Mouse (Mus musculus): ENCODE results near the gene Uhrf2. TPM values are rescaled to one million over a fixed set of nuclear protein-coding genes. Genes with fewer than 3 reads are reported as not detected.
A peak's percentile ranks its signal among the peaks of the same experiment; 100 is the strongest.

Gene Uhrf2
- polyA plus RNA-seq, 1 experiment: 24.9 TPM

DNA sequence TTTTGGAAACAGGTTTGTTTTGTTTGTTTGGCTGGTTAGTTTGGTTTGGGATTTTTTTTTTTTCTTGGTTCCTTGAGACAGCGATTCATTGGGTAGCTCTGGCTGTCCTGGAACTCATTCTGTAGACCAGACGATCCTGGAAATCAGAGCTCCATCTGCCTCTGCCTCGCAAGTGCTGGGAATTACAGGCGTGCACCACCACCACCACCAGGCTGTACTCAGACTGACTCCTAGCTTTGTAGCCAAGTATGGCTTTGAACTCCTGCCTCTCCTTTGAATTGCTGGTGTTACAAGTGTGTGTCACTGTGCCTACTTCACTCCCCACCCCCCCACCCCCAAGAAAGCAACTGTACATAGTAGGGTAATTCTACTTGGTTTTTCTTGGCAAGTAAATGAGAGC lies 86.9 kb downstream of the Uhrf2 start:
- WGBS: 60% methylated on average over 4 of the region's 4 CpGs
- no peak for DNase-seq (ENCODE audit: low read depth, low spot score)

DNA sequence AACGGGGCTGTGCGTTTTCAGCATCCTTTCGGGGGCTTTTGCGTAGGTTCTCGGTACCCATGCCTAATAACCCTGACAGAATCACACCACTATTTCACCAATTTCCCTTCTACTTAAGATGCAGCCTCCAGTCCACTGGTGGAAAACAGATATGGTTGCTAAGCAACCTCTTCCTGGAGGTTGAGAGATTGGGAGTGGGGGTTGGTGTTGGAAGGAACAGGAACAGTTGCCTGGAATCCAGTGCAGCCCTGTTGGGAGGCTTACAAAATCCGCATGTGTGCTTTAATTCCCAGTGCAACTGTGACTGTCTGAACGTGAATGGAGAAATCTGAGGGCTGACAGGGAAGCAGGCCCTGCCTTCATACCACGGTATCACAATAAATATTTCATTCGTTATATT lies 87.5 kb downstream of the Uhrf2 start:
- 88% methylated on average over 9 of the region's 9 CpGs for WGBS
- DNase-seq (ENCODE audit: low read depth, low spot score): no peak

DNA sequence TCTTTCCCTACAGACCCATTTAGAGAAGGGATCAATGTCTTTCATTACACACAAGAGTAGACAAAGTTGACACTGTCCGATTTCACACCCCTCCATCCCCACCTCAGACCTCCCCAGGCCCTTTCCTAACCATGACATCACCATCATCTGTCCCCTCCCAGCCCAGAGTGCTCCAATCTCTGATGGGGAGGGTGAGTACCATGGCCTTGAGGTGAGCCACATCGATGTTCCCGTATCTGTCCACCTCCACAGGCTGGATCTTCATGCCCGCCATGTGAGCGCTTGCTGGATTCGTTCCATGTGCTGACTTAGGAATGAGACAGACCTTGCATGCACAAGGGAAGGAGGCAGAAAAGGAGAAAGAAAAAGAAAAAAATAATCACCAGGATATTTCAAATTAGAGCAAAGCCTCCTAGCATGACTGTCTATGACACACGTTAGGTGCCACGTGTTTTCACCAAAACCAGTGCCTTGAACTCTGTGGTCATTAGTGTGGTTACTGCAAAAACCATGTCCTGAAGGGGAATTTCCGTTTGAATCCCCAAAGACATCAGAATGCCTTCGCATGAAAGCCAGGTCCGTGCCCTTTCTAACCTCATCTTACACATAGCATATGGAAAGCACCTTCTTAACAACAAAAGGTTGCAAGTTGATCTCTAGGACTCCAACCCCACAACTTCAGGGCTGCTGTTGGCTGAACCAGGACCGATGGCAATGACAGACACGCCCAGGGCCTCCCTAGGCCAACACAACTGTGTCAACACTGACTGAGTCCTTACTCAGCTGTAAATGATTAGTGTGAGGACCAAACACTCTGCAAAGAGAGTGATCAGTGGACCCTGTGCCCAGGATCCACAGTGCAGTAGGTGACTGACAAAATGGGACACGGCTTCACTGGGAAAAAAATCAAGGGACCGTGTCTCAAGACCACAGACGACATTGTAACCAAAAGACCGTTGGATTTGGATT lies 88.3 kb downstream of the Uhrf2 start:
- DNase-seq (ENCODE audit: low read depth, low spot score): peak; percentile 11
- WGBS: 62% methylated on average over 17 of the region's 17 CpGs

DNA sequence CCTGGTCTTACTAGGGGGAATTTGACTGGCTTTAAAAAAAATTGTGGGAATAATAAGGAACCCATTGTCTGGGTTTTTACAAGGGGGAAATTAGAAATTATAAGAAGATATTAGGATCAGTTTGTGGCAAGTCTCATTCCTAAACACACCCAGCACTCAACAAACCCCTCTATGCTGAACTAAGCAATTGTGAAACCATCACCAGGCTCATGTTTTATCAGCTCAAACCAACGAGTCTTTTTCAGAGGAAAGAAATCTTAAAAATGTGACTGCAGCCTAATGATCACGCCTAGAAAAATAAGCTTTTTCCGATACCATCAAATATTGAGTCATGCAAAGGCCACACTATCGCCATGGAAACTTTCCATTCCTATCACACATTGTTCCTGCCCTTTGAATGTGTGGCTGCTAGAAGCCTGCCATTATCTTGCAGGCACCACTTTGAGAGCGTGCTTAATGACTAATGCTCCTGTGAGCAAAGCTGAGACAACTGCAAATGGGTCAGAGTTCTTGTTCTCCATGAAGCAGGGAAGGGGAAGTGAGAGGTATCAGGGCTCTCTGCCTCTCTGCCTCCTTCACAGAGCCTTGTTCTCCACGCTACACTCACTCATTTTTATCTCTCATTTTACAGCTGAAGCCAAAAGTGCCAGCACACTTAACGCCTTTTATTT lies 94.8 kb downstream of the Uhrf2 start:
- DNase-seq (ENCODE audit: low read depth, low spot score): no peak
- 58% methylated on average over 7 of the region's 7 CpGs for WGBS

DNA sequence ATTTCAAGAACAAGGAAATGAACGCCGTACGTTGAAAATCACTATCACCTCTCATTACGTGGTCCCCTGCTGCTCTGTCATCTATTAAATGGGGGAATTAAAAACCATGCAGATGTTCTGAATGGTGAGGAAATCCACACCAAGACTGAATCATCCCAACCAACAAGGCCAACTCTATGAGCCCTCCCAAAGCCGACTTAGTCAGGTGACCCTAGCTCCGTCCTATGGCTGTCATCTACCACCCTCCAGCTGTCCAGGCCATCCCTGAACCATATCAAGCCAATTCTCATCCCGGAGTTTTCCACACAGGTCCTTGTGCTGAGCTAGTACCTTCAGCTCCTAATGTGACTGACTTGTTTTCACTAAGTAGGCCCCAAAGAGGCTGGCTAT lies 95.4 kb downstream of the Uhrf2 start:
- DNase-seq (ENCODE audit: low read depth, low spot score): no peak
- WGBS: 76% methylated on average over 7 of the region's 7 CpGs

DNA sequence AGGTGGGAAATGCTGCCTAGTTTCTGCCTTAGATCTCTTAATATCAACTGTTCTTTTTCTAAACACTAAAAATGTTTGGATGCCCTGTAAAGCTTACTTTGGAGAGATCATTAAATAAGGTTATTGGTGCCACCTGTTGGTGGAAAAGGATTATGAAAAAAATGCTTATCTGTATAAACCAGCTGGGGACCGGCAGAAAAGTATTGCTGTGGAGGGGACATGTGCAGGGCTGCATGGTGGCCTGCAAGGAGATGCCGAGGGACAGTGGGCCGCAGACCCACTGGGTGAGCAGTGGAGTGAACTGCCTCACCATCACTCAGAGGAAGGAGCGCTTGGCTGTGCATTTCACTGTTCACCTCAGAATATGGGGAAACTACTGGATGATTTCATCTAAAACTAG lies 97.9 kb downstream of the Uhrf2 start:
- WGBS: 58% methylated on average over 4 of the region's 4 CpGs

DNA sequence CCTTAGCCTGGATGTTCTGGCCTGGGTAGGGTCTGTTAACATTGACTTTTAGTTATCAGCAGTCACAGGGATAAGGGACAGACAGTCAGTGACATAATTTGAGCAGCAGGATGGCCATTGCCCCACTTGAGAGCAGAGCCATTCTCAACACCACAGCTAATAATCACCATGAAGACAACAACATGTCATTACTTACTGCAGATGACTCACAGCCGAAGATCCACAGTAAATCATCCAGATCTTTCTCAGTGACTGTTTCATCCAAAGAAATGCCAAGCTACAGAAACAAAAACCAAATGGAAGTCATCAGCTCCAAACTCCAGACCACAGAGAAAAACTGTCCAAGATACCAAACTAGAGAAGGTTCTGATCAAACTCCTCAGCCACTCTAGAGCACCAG lies 106.0 kb downstream of the Uhrf2 start:
- DNase-seq (ENCODE audit: low read depth, low spot score): no peak
- 70% methylated on average over 1 of the region's 1 CpGs for WGBS

More for the DNA sequence above, 97.9 kb downstream of the Uhrf2 start:
- no peak for DNase-seq (ENCODE audit: low read depth, low spot score)

Other genes with a start within 250 kb of the Uhrf2 start
- gene 9930021J03Rik, start 224.5 kb upstream of the Uhrf2 start, polyA plus RNA-seq (2012; rRNA removed): 5.5 and 10.3 TPM in 2 replicates
- 1.4 and 2.3 TPM in 2 replicates for gene Ranbp6, start 217.5 kb upstream of the Uhrf2 start, polyA plus RNA-seq (2012; rRNA removed)
- gene Il33, start 105.4 kb upstream of the Uhrf2 start, polyA plus RNA-seq (2012; rRNA removed): 5.5 and 9.1 TPM in 2 replicates
- not detected in 2 replicates for gene Trpd52l3, start 26.7 kb upstream of the Uhrf2 start, polyA plus RNA-seq (2012; rRNA removed)
- 0.05 and 0.15 TPM in 2 replicates for gene Gldc, start 144.9 kb downstream of the Uhrf2 start, polyA plus RNA-seq (2012; rRNA removed)
- 0.12 and 10.2 TPM in 2 replicates for gene Mbl2, start 202.4 kb downstream of the Uhrf2 start, polyA plus RNA-seq (2012; rRNA removed)